12 mouse cellular contexts compared by ENCODE assay signal in genomic region chr4:119897054-119897855, GRCm38 (mm10).
A peak's percentile ranks its signal among the peaks of the same experiment; 100 is the strongest.
DNase-seq lines count a peak whose midpoint lies in the region; ATAC-seq lines count a peak whose summit lies in the region.
"Had no signal": no experiment of that assay in that cellular context is flagged by ENCODE, and none has a peak within 500 bp of the region (broad histone marks: within the 10 kb centered on the region; RNA-seq: fewer than 3 reads in every experiment).

No protein-coding gene starts in this region.

- DNase-seq in retina, postnatal 1 day: peak; percentile 16
- no peak for DNase-seq in retina, embryonic 14.5 days (ENCODE audit: low spot score)
- peak; percentile 66 for DNase-seq in brain, adult 2 months (ENCODE audit: low read depth, low spot score)
- peak; percentile 51 to 73 for DNase-seq in thymus, postnatal 36 days
- no peak for DNase-seq in cerebellum, adult 8-10 months
- DNase-seq in frontal cortex, postnatal 25 days (ENCODE audit: low spot score in 2 of 2): no peak
- DNase-seq: adrenal gland, postnatal 25 days; heart, adult 18-20 months had no signal

- 0 out of 2 replicates have a peak, but pooled peaks have one; percentile 27 for ATAC-seq in monocyte, adult 5-6 weeks (replicated peaks; ENCODE audit: insufficient number of reproducible peaks, low FRiP score, low TSS enrichment, poor library complexity, severe bottlenecking)
- no peak for ATAC-seq in cerebellum, adult (ENCODE audit: insufficient number of reproducible peaks, low FRiP score, low TSS enrichment)
- ATAC-seq: inflammation-experienced regulatory T-cells, adult 6 months; midbrain, embryonic 13.5 days had no signal

Comparison
In these comparisons a context has a peak if more than half of its experiments do, and no peak if none do; other contexts are left out.
1. DNase-seq: peak in retina, postnatal 1 day (single experiment), brain, adult 2 months (single experiment) and thymus, postnatal 36 days (2 of 2); none in retina, embryonic 14.5 days (single experiment), cerebellum, adult 8-10 months (single experiment) and frontal cortex, postnatal 25 days (0 of 2).